Mouse (Mus musculus) MEL (cell line): Measurements from ENCODE around the gene Ttc32. TPM values are rescaled to one million over a fixed set of nuclear protein-coding genes. Genes with fewer than 3 reads are reported as not detected.

Experiments
- DNase-seq: peaks from one replicate; pipeline ENCODE4 v3.0.0; 2011; ENCODE audit warnings: low read depth, low spot score
- H3K27ac ChIP-seq: 2 replicates; pipeline ENCODE4 v1.5.1; 2012; ENCODE audit warnings: low read depth, mild to moderate bottlenecking, control low read depth, low read length, moderate library complexity; ENCODE audit not compliant: control insufficient read depth
- H3K27me3 ChIP-seq, 2 experiments: fragments of 150-350 bp in 1 of 2; sonication (generic) in 1 of 2; 2 replicates each; pipeline ENCODE4 v1.6.1; 2012; ENCODE audit warnings: low read length in 2 of 2, mild to moderate bottlenecking in 2 of 2, improper control_type of control experiment in 1 of 2, moderate library complexity in 1 of 2; ENCODE audit not compliant: insufficient read depth in 2 of 2, control insufficient read depth in 1 of 2
- H3K36me3 ChIP-seq, 2 experiments: 2 replicates each; pipeline ENCODE4 v1.6.1; 2012 to 2014; ENCODE audit warnings: low read length in 2 of 2, improper control_type of control experiment in 1 of 2, inconsistent platforms in 1 of 2, mild to moderate bottlenecking in 1 of 2; ENCODE audit not compliant: insufficient read depth in 2 of 2, control insufficient read depth in 1 of 2
- H3K4me1 ChIP-seq, 2 experiments: fragments of 150-350 bp in 1 of 2; sonication (generic) in 1 of 2; 2 replicates each; pipeline ENCODE4 v1.6.1; 2012; ENCODE audit warnings: low read length in 2 of 2, improper control_type of control experiment in 1 of 2, mild to moderate bottlenecking in 1 of 2; ENCODE audit not compliant: insufficient read depth in 2 of 2, control insufficient read depth in 1 of 2
- H3K4me3 ChIP-seq, 2 experiments: fragments of 150-350 bp in 1 of 2; sonication (generic) in 1 of 2; 2 replicates each; pipeline ENCODE4 v1.5.1; 2012; ENCODE audit warnings: low read depth in 2 of 2, low read length in 2 of 2, mild to moderate bottlenecking in 2 of 2, moderate library complexity in 2 of 2, control low read depth in 1 of 2, improper control_type of control experiment in 1 of 2; ENCODE audit not compliant: control insufficient read depth in 1 of 2, insufficient read depth in 1 of 2
- H3K79me2 ChIP-seq: 2 replicates; pipeline ENCODE4 v1.6.1; 2012; ENCODE audit warnings: mild to moderate bottlenecking, low read length, moderate library complexity; ENCODE audit not compliant: control insufficient read depth, poor library complexity, insufficient read depth
- H3K9ac ChIP-seq: 2 replicates; pipeline ENCODE4 v1.6.1; 2012; ENCODE audit warnings: low read depth, mild to moderate bottlenecking, control low read depth, low read length, moderate library complexity; ENCODE audit not compliant: control insufficient read depth, poor library complexity, severe bottlenecking
- H3K9me3 ChIP-seq: fragments of 150-350 bp; sonication (generic); replicated peaks from 2 replicates; pipeline ENCODE4 v1.6.1; 2012; ENCODE audit warnings: mild to moderate bottlenecking, low read length, improper control_type of control experiment, moderate library complexity; ENCODE audit not compliant: insufficient read depth
- BHLHE40 ChIP-seq: IDR thresholded peaks from 2 replicates; pipeline ENCODE4 v1.6.1; 2012; ENCODE audit warnings: low read depth, mild to moderate bottlenecking, inconsistent platforms, low read length, improper control_type of control experiment, borderline replicate concordance
- CHD1 ChIP-seq: IDR thresholded peaks from 2 replicates; pipeline ENCODE4 v1.6.1; 2012; ENCODE audit warnings: low read depth, mild to moderate bottlenecking, inconsistent platforms, low read length, improper control_type of control experiment
- CHD2 ChIP-seq: IDR thresholded peaks from 2 replicates; pipeline ENCODE4 v1.6.1; 2011; ENCODE audit warnings: low read length, improper control_type of control experiment
- ELF1 ChIP-seq: IDR thresholded peaks from 2 replicates; pipeline ENCODE4 v1.6.1; 2014; ENCODE audit warnings: low read depth, mild to moderate bottlenecking, inconsistent platforms, low read length, improper control_type of control experiment, moderate library complexity
- EP300 ChIP-seq, 2 experiments: IDR thresholded peaks; 2 replicates each; pipeline ENCODE4 v1.6.1; 2011; ENCODE audit warnings: improper control_type of control experiment in 2 of 2, low read length in 2 of 2, low read depth in 1 of 2, mild to moderate bottlenecking in 1 of 2
- GABPA ChIP-seq: IDR thresholded peaks from 2 replicates; pipeline ENCODE4 v1.6.1; 2012; ENCODE audit warnings: low read depth, mild to moderate bottlenecking, inconsistent platforms, low read length, improper control_type of control experiment, moderate library complexity
- HCFC1 ChIP-seq: IDR thresholded peaks from 2 replicates; pipeline ENCODE4 v1.6.1; 2012; ENCODE audit warnings: low read depth, mild to moderate bottlenecking, inconsistent platforms, low read length, improper control_type of control experiment, moderate library complexity
- JUND ChIP-seq: IDR thresholded peaks from 2 replicates; pipeline ENCODE4 v1.6.1; 2011; ENCODE audit warnings: low read depth, mild to moderate bottlenecking, improper control_type of control experiment, low read length
- MAFK ChIP-seq: IDR thresholded peaks from 2 replicates; pipeline ENCODE4 v1.6.1; 2011; ENCODE audit warnings: low read depth, mild to moderate bottlenecking, low read length, improper control_type of control experiment, borderline replicate concordance
- MAX ChIP-seq: IDR thresholded peaks from 2 replicates; pipeline ENCODE4 v1.6.1; 2011; ENCODE audit warnings: low read length, improper control_type of control experiment
- MAZ ChIP-seq: IDR thresholded peaks from 2 replicates; pipeline ENCODE4 v1.6.1; 2012; ENCODE audit warnings: low read depth, mild to moderate bottlenecking, inconsistent platforms, low read length, improper control_type of control experiment
- MEF2A ChIP-seq: IDR thresholded peaks from 2 replicates; pipeline ENCODE4 v1.6.1; 2014; ENCODE audit warnings: low read depth, mild to moderate bottlenecking, inconsistent platforms, low read length, improper control_type of control experiment; ENCODE audit not compliant: poor library complexity, insufficient replicate concordance, severe bottlenecking; ENCODE audit errors: extremely low read depth
- MXI1 ChIP-seq: IDR thresholded peaks from 2 replicates; pipeline ENCODE4 v1.6.1; 2011; ENCODE audit warnings: mild to moderate bottlenecking, low read depth, low read length, improper control_type of control experiment
- MYC ChIP-seq: IDR thresholded peaks from 2 replicates; pipeline ENCODE4 v1.6.1; 2011; ENCODE audit warnings: low read depth, mild to moderate bottlenecking, low read length, improper control_type of control experiment, moderate library complexity
- NRF1 ChIP-seq: IDR thresholded peaks from 2 replicates; pipeline ENCODE4 v1.6.1; 2014; ENCODE audit warnings: low read depth, mild to moderate bottlenecking, inconsistent platforms, low read length, improper control_type of control experiment, moderate library complexity; ENCODE audit not compliant: poor library complexity, insufficient read depth, severe bottlenecking
- POLR2A ChIP-seq, 2 experiments: IDR thresholded peaks; 2 replicates each; pipeline ENCODE4 v1.6.1; 2011 to 2012; ENCODE audit warnings: low read length in 2 of 2, mild to moderate bottlenecking in 2 of 2, control low read depth in 1 of 2, improper control_type of control experiment in 1 of 2, low read depth in 1 of 2, moderate library complexity in 1 of 2; ENCODE audit not compliant: control insufficient read depth in 1 of 2, insufficient read depth in 1 of 2, poor library complexity in 1 of 2
- POLR2AphosphoS2 ChIP-seq: IDR thresholded peaks from 2 replicates; pipeline ENCODE4 v1.6.1; 2011; ENCODE audit warnings: low read length, improper control_type of control experiment
- POLR2AphosphoS5 ChIP-seq: IDR thresholded peaks from 2 replicates; pipeline ENCODE4 v1.6.1; 2012; ENCODE audit warnings: low read depth, borderline replicate concordance, mild to moderate bottlenecking, inconsistent platforms, low read length, moderate library complexity, mixed read lengths
- RAD21 ChIP-seq: IDR thresholded peaks from 2 replicates; pipeline ENCODE4 v1.6.1; 2011; ENCODE audit warnings: mild to moderate bottlenecking, low read depth, low read length, improper control_type of control experiment
- SIN3A ChIP-seq: IDR thresholded peaks from 2 replicates; pipeline ENCODE4 v1.6.1; 2012; ENCODE audit warnings: low read length, improper control_type of control experiment, inconsistent platforms
- SMC3 ChIP-seq: IDR thresholded peaks from 2 replicates; pipeline ENCODE4 v1.6.1; 2011; ENCODE audit warnings: low read depth, low read length, improper control_type of control experiment
- TAL1 ChIP-seq: IDR thresholded peaks from 2 replicates; pipeline ENCODE4 v1.6.1; 2012; ENCODE audit warnings: mild to moderate bottlenecking, inconsistent platforms, low read length, moderate library complexity, mixed read lengths
- TBP ChIP-seq: IDR thresholded peaks from 2 replicates; pipeline ENCODE4 v1.8.0; 2011; ENCODE audit warnings: low read depth, low read length, improper control_type of control experiment
- TCF12 ChIP-seq: IDR thresholded peaks from 2 replicates; pipeline ENCODE4 v1.6.1; 2014; ENCODE audit warnings: low read depth, mild to moderate bottlenecking, inconsistent platforms, low read length, improper control_type of control experiment, moderate library complexity
- UBTF ChIP-seq: IDR thresholded peaks from 2 replicates; pipeline ENCODE4 v1.6.1; 2012; ENCODE audit warnings: low read depth, mild to moderate bottlenecking, inconsistent platforms, low read length, improper control_type of control experiment, moderate library complexity, borderline replicate concordance; ENCODE audit not compliant: insufficient read depth
- USF1 ChIP-seq: IDR thresholded peaks from 2 replicates; pipeline ENCODE4 v1.6.1; 2014; ENCODE audit warnings: low read depth, mild to moderate bottlenecking, inconsistent platforms, low read length, improper control_type of control experiment, moderate library complexity
- USF2 ChIP-seq, 2 experiments: IDR thresholded peaks; 2 replicates each; pipeline ENCODE4 v1.6.1; 2011 to 2012; ENCODE audit warnings: improper control_type of control experiment in 2 of 2, low read length in 2 of 2, borderline replicate concordance in 1 of 2, inconsistent platforms in 1 of 2, low read depth in 1 of 2, mild to moderate bottlenecking in 1 of 2; ENCODE audit not compliant: insufficient read depth in 1 of 2
- ZC3H11A ChIP-seq: IDR thresholded peaks from 2 replicates; pipeline ENCODE4 v1.6.1; 2012; ENCODE audit warnings: low read depth, mild to moderate bottlenecking, inconsistent platforms, low read length, improper control_type of control experiment
- ZKSCAN1 ChIP-seq: IDR thresholded peaks from 2 replicates; pipeline ENCODE4 v1.6.1; 2012; ENCODE audit warnings: low read depth, mild to moderate bottlenecking, inconsistent platforms, low read length, improper control_type of control experiment, moderate library complexity
- ZMIZ1 ChIP-seq: IDR thresholded peaks from 2 replicates; pipeline ENCODE4 v1.6.1; 2012; ENCODE audit warnings: low read depth, mild to moderate bottlenecking, inconsistent platforms, low read length, improper control_type of control experiment, moderate library complexity
- polyA plus RNA-seq, 2 experiments: library from polyadenylated mRNA; stranded (reverse) in 1 of 2; unstranded in 1 of 2; fragments of >175 nt in 1 of 2; fragments of >200 nt in 1 of 2; gene quantifications; 2 replicates each; pipeline versions ENCODE4 v1.2.1 to v1.2.4; 2012; ENCODE audit warnings: low replicate concordance in 2 of 2, low read depth in 1 of 2; ENCODE audit not compliant: insufficient read length in 2 of 2, insufficient read depth in 1 of 2, missing spikeins in 1 of 2
- total RNA-seq: library from RNA; depleted of rRNA; stranded (reverse); fragments of 300-350 nt; gene quantifications from 2 replicates; pipeline ENCODE4 v1.2.3, GENCODE M21; 2012

Ttc32 gene
- total and polyA plus RNA-seq, 3 experiments: 7.3 to 7.4 TPM; not detected in 1

DNA sequence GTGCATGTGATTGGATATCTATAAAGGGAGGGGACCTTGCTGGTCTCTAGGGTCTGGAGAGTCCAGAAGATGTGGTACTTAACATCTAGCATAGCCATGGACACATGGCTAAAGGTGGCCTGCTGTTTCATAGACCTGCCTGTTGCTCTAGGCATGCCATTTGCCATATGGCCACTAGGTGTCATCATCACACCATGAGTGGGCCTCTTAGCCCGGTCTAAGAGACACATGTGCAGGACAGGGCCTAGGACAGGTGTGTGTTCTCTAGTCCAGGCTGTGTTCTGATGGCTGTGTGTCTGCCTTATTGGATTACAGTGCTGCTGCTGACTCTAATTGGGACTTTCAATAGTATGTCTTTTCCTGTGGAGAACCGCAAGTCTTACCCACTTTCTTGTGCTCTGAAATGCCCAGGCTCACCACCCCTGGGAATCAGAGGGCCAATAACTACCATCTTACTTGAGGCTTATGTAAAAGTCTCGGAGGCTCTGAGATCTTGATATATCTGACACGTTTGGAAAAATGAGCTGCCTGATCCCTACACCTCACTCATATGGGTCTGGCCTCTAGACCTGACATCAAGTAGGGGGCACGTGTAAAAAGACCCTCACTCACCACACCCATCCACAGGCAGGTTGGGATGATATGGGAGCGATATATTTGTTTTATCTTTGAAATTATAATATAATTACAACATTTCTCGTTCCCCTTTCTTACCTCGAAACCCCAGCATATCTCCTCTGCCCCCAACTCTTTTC lies 22.5 kb downstream of the Ttc32 start (continued):
- TF ChIP-seq POLR2AphosphoS5 (no peak), CHD2 (no peak), TCF12 (no peak), JUND (no peak), USF2 (IDR thresholded peaks at IDR 0.05; ENCODE audit: borderline replicate concordance in 1 of 2, insufficient read depth in 1 of 2, low read depth in 1 of 2, low read length in 2 of 2) (no peak), TBP (no peak), RAD21 (peak; percentile 96), MAFK (no peak), CHD1 (no peak), EP300 (IDR thresholded peaks at IDR 0.05; ENCODE audit: low read depth in 1 of 2, low read length in 2 of 2) (no peak), ZMIZ1 (no peak), SIN3A (no peak), ELF1 (no peak), NRF1 (no peak), POLR2A (IDR thresholded peaks at IDR 0.05; ENCODE audit: control insufficient read depth in 1 of 2, insufficient read depth in 1 of 2, low read depth in 1 of 2, low read length in 2 of 2, poor library complexity in 1 of 2) (no peak), HCFC1 (no peak), GABPA (no peak), MYC (peak; percentile 70; the same call in 1 of the 2 replicates), ZKSCAN1 (no peak), USF1 (no peak), MAX (peak; percentile 57), MEF2A (no peak), MAZ (no peak), SMC3 (peak; percentile 88)

DNA sequence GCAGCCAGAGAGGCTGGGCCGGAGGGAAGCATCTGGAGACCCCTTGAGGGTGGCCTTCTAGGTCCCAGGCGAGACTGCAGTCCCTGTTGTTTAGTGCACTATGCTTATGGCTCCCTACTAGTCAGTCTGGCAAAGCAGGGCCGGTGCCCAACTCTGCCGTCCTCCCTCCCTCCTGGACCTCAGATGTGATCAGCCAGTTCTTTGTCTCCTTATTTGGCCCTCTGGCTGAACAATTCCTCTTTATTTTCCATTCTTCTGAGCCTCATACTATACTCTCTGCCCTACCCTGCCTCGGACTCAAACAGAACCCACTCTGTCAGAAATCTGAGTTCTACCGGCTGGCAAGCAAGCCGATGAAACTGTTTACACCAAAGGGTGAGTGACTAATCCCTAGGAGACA lies 23.5 kb downstream of the Ttc32 start:
- no peak for DNase-seq
- no peaks in the 10 kb centered on the region for H3K79me2 ChIP-seq

More for the DNA sequence above, 23.5 kb downstream of the Ttc32 start:
- no peak overlapping the region for H3K4me3 ChIP-seq
- H3K27me3 ChIP-seq: peaks cover 0 to under 1% of the 10 kb centered on the region in 2 experiments; a peak in 2 of 4 replicates
- H3K9me3 ChIP-seq: no peaks in the 10 kb centered on the region
- no peaks in the 10 kb centered on the region for H3K36me3 ChIP-seq
- TF ChIP-seq HCFC1 (no peak), ZC3H11A (no peak), JUND (no peak), UBTF (no peak), ELF1 (no peak), EP300 (IDR thresholded peaks at IDR 0.05; ENCODE audit: low read depth in 1 of 2, low read length in 2 of 2) (no peak), POLR2AphosphoS2 (no peak), RAD21 (no peak), MYC (no peak), SMC3 (no peak), USF2 (IDR thresholded peaks at IDR 0.05; ENCODE audit: borderline replicate concordance in 1 of 2, insufficient read depth in 1 of 2, low read depth in 1 of 2, low read length in 2 of 2) (no peak), TAL1 (no peak), TBP (no peak), MAFK (no peak), POLR2A (IDR thresholded peaks at IDR 0.05; ENCODE audit: control insufficient read depth in 1 of 2, insufficient read depth in 1 of 2, low read depth in 1 of 2, low read length in 2 of 2, poor library complexity in 1 of 2) (no peak), MXI1 (no peak), NRF1 (no peak), MEF2A (no peak), BHLHE40 (no peak)
- TF ChIP-seq, all 39 proteins: peak for 0
- H3K4me1 ChIP-seq: no peaks in the 10 kb centered on the region
- no peak overlapping the region for H3K27ac ChIP-seq
- H3K9ac ChIP-seq: no peak overlapping the region
